Comparison of ENCODE assay signal across 8 mouse cellular contexts in genomic region chr16:49856661-49857060, GRCm38 (mm10). TPM values are rescaled to one million over a fixed set of nuclear protein-coding genes. Genes with fewer than 3 reads are reported as not detected.
DNase-seq lines count a peak whose midpoint lies in the region; ATAC-seq and TF ChIP-seq lines count a peak whose summit lies in the region.

No protein-coding gene starts in this region.

- H3K27ac ChIP-seq in heart, embryonic 12.5 days (ENCODE audit: poor library complexity, severe bottlenecking): no peak overlapping the region
- H3K27ac ChIP-seq in CH12.LX (ENCODE audit: insufficient read depth, low read depth): no peak overlapping the region
- 0 out of 2 replicates have a peak overlapping the region, but pooled peaks have one; percentile 99 for H3K27ac ChIP-seq in forebrain, embryonic 13.5 days
- H3K27ac ChIP-seq in liver, embryonic 15.5 days (replicated peaks): peak overlapping the region; percentile 100

- H3K9me3 ChIP-seq in heart, embryonic 12.5 days (replicated peaks): no peaks in the 10 kb centered on the region
- peaks cover 2% of the 10 kb centered on the region for H3K9me3 ChIP-seq in CH12.LX (replicated peaks; ENCODE audit: low read length)
- no peaks in the 10 kb centered on the region for H3K9me3 ChIP-seq in forebrain, embryonic 13.5 days (replicated peaks)
- no peaks in the 10 kb centered on the region for H3K9me3 ChIP-seq in liver, embryonic 15.5 days (replicated peaks)

- in situ Hi-C loops in CH12.LX (cut with MboI; ENCODE audit: low pct_ligation_motif_present, low pct_unique_long_range_greater_than_20kb, low sequenced_read_pairs): no loop called here

- no peak for ATAC-seq in heart, embryonic 12.5 days (ENCODE audit: insufficient number of reproducible peaks, low FRiP score)
- no peak for ATAC-seq in forebrain, embryonic 13.5 days
- no peak for ATAC-seq in liver, embryonic 15.5 days (ENCODE audit: insufficient read depth)

- TF ChIP-seq CTCF in CH12.LX (conservative IDR thresholded peaks at IDR 0.05 in 1 of 2, IDR thresholded peaks at IDR 0.05 in 1 of 2; ENCODE audit: low read depth in 2 of 2, low read length in 2 of 2): no peak

- whole genome bisulfite sequencing in heart, embryonic 12.5 days: 25% methylated on average over 8 of the region's 8 CpGs
- WGBS in forebrain, embryonic 13.5 days: 17% methylated on average over 8 of the region's 8 CpGs
- 3% methylated on average over 8 of the region's 8 CpGs for WGBS in liver, embryonic 15.5 days (ENCODE audit: insufficient replicate concordance)

- peak overlapping the region; percentile 93 for H3K9ac ChIP-seq in heart, embryonic 12.5 days
- peak overlapping the region; percentile 90 for H3K9ac ChIP-seq in CH12.LX (ENCODE audit: insufficient read depth, low read depth)
- H3K9ac ChIP-seq in forebrain, embryonic 13.5 days: peak overlapping the region; percentile 93
- peak overlapping the region; percentile 99 for H3K9ac ChIP-seq in liver, embryonic 15.5 days

- TF ChIP-seq POLR2A in CH12.LX (IDR thresholded peaks at IDR 0.05; ENCODE audit: low read depth, low read length): no peak; the same call in 1 of the 2 replicates

- TF ChIP-seq RAD21 in CH12.LX (IDR thresholded peaks at IDR 0.05; ENCODE audit: low read depth, low read length): no peak

- DNase-seq in heart, adult 9 months (ENCODE audit: low spot score in 2 of 2): no peak
- peak; percentile 17 for DNase-seq in CH12.LX (ENCODE audit: extremely low read depth)
- no peak for DNase-seq in frontal cortex, postnatal 10 days (ENCODE audit: low spot score in 2 of 2)
- DNase-seq in cerebellum, adult 18-20 months: no peak
- no peak for DNase-seq in cerebellum, adult 11 months

- dilution Hi-C loops in CH12.LX (cut with MboI; ENCODE audit: extremely low pct_ligation_motif_present, extremely low pct_unique_long_range_greater_than_20kb, low sequenced_read_pairs): no loop called here

- peaks cover 51% of the 10 kb centered on the region for H3K79me2 ChIP-seq in CH12.LX (replicated peaks; ENCODE audit: control insufficient read depth, extremely low read depth, insufficient read depth, poor library complexity, severe bottlenecking)

- H3K36me3 ChIP-seq in heart, embryonic 12.5 days: no peaks in the 10 kb centered on the region
- H3K36me3 ChIP-seq in CH12.LX (replicated peaks in 1 of 2; ENCODE audit: control insufficient read depth in 1 of 2, insufficient read depth in 1 of 2, low read length in 1 of 2): peaks cover 12 to 19% of the 10 kb centered on the region in 2 experiments
- H3K36me3 ChIP-seq in forebrain, embryonic 13.5 days (ENCODE audit: poor library complexity, severe bottlenecking): 0 out of 2 replicates have a peak, but pooled peaks cover 3% of the 10 kb centered on the region
- peaks cover 31% of the 10 kb centered on the region for H3K36me3 ChIP-seq in liver, embryonic 15.5 days (replicated peaks)

- TF ChIP-seq EP300 in CH12.LX (IDR thresholded peaks at IDR 0.05; ENCODE audit: low read length): no peak

- peak overlapping the region; percentile 78 for H3K4me2 ChIP-seq in heart, embryonic 12.5 days
- peak overlapping the region; percentile 77 for H3K4me2 ChIP-seq in CH12.LX (ENCODE audit: insufficient read depth, low read depth, poor library complexity, severe bottlenecking)
- peak overlapping the region; percentile 71 for H3K4me2 ChIP-seq in forebrain, embryonic 13.5 days
- H3K4me2 ChIP-seq in liver, embryonic 15.5 days: peak overlapping the region; percentile 74

- no peaks in the 10 kb centered on the region for H3K27me3 ChIP-seq in heart, embryonic 12.5 days (replicated peaks)
- no peaks in the 10 kb centered on the region for H3K27me3 ChIP-seq in CH12.LX (replicated peaks)
- H3K27me3 ChIP-seq in forebrain, embryonic 13.5 days: no peaks in the 10 kb centered on the region
- H3K27me3 ChIP-seq in liver, embryonic 15.5 days: no peaks in the 10 kb centered on the region

- H3K4me3 ChIP-seq in heart, embryonic 12.5 days: peak overlapping the region; percentile 88
- H3K4me3 ChIP-seq in CH12.LX (replicated peaks in 1 of 3; ENCODE audit: low read depth in 2 of 3, low read length in 2 of 3, poor library complexity in 1 of 3): peak overlapping the region; percentile 85 to 93 (median 90)
- H3K4me3 ChIP-seq in forebrain, embryonic 13.5 days: peak overlapping the region; percentile 88
- peak overlapping the region; percentile 89 for H3K4me3 ChIP-seq in liver, embryonic 15.5 days (replicated peaks)

- peaks cover 31% of the 10 kb centered on the region for H3K4me1 ChIP-seq in heart, embryonic 12.5 days (replicated peaks)
- peaks cover 16 to 49% of the 10 kb centered on the region in 2 experiments for H3K4me1 ChIP-seq in CH12.LX (ENCODE audit: control insufficient read depth in 1 of 2, insufficient read depth in 2 of 2)
- H3K4me1 ChIP-seq in forebrain, embryonic 13.5 days: peaks cover 26% of the 10 kb centered on the region
- peaks cover 61% of the 10 kb centered on the region for H3K4me1 ChIP-seq in liver, embryonic 15.5 days (replicated peaks)

TF ChIP-seq in CH12.LX, 34 proteins besides CTCF, POLR2A, EP300 and RAD21:
- TF ChIP-seq UBTF (IDR thresholded peaks at IDR 0.05; ENCODE audit: low read depth, low read length) (no peak), TCF12 (IDR thresholded peaks at IDR 0.05; ENCODE audit: low read depth, low read length) (no peak), SIN3A (IDR thresholded peaks at IDR 0.05; ENCODE audit: low read length) (0 out of 2 replicates have a peak, but pooled peaks have one; percentile 31)

RNA-seq across cellular contexts. Expression of gene Cd47, which starts 56.3 kb away (rescaled TPM):
- polyA plus RNA-seq in heart, embryonic 12.5 days (2016; fragmentation: Nextera tagmentation; extraction: Ambion mirVana): 60.0 and 63.3 TPM in 2 replicates
- total RNA-seq in CH12.LX (2012; rRNA removed): 111 and 142 TPM in 2 replicates
- total RNA-seq in CH12.LX (2014; rRNA removed): 277 and 278 TPM in 2 replicates
- polyA plus RNA-seq in CH12.LX (2012; ENCODE audit: insufficient read length, low read depth): 102 and 109 TPM in 2 replicates
- 72.9 and 80.4 TPM in 2 replicates for polyA plus RNA-seq in forebrain, embryonic 13.5 days (2015; fragmentation: Nextera tagmentation; extraction: Ambion mirVana)
- 266 and 301 TPM in 2 replicates for polyA plus RNA-seq in liver, embryonic 15.5 days (2015; fragmentation: Nextera tagmentation; extraction: Ambion mirVana)

Comparison
In these comparisons a context has a peak if more than half of its experiments do, and no peak if none do; other contexts are left out.
1. H3K27ac ChIP-seq: peak in forebrain, embryonic 13.5 days (single experiment) and liver, embryonic 15.5 days (single experiment); none in heart, embryonic 12.5 days (single experiment) and CH12.LX (single experiment).
2. Peak in every context shown above with its lines, with median percentiles within 50 percentile points of each other: H3K4me2 ChIP-seq, H3K4me3 ChIP-seq and H3K9ac ChIP-seq.